Mouse (Mus musculus) Patski (cell line): ENCODE results near the gene Asl. TPM values are rescaled to one million over a fixed set of nuclear protein-coding genes. Genes with fewer than 3 reads are reported as not detected.

Experiments used
- ATAC-seq: fragments of 100-300 bp; one replicate; pipeline ENCODE4 v1.8.0; 2021
- CTCF ChIA-PET: fragments of 350-600 bp; sonication (Branson Sonifier 250); formaldehyde crosslinking; loops from one replicate; lab custom pipeline; 2022; ENCODE audit warnings: inconsistent platforms; lab: Charles Lee
- POLR2A ChIA-PET: fragments of 350-600 bp; sonication (Branson Sonifier 250); formaldehyde crosslinking; loops from one replicate; lab custom pipeline; 2022; ENCODE audit warnings: antibody characterized with exemption, inconsistent platforms; lab: Charles Lee
- DNase-seq: peaks from one replicate; pipeline ENCODE4 v3.0.0-alpha.2; 2011; ENCODE audit warnings: low read depth, low spot score
- H3K27me3 ChIP-seq: fragments of 371-371 bp; one replicate; pipeline ENCODE4 v1.5.1; 2021
- CTCF ChIP-seq: fragments of 100-300 bp; IDR thresholded peaks from one replicate; pipeline ENCODE4 v1.5.1; 2021
- in situ Hi-C: fragments of 300-500 bp; cut with MboI; formaldehyde crosslinking; loops from 3 replicates; pipeline ENCODE4 v1.11.1; 2018; ENCODE audit warnings: low pct_unique_long_range_greater_than_20kb, mixed read lengths
- polyA plus RNA-seq: library from polyadenylated mRNA; unstranded; gene quantifications from one replicate; pipeline ENCODE4 v1.2.3, GENCODE M21; 2021

Gene Asl
- polyA plus RNA-seq, 1 experiment from 2014 or later = 83.6 TPM

DNA sequence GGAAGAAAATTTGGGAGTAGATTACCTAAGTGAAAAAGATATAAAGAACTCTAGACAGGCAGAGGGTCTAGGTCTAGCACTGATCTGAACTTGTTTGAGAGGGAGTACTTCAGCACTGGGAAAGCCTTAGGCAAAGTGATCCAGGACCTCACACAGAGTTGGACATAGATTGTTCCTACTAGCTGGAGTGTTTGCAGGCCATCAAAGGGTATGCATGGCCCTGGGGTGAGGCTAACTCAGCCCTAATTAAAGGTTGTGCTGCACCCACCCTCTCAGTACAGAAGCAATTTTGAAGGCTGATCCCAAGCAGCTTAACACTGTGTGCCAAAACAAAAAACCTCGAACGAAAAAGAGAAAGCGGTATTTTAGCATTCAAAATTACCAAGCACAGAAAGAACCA, 62.6 kb downstream of the Asl start:
- TF ChIP-seq CTCF = no peak
- POLR2A ChIA-PET = no interaction called here
- in situ Hi-C loops = no loop called here
- H3K27me3 ChIP-seq = no peaks in the 10 kb centered on the region
- ATAC-seq (no peak), DNase-seq (no peak)
- CTCF ChIA-PET = interaction anchor here (0.9 to 1.6 kb wide), 2 partner anchors 10 to 16 kb away, joined by 3 to 4 read pairs; no protein-coding TSS in a partner anchor

DNA sequence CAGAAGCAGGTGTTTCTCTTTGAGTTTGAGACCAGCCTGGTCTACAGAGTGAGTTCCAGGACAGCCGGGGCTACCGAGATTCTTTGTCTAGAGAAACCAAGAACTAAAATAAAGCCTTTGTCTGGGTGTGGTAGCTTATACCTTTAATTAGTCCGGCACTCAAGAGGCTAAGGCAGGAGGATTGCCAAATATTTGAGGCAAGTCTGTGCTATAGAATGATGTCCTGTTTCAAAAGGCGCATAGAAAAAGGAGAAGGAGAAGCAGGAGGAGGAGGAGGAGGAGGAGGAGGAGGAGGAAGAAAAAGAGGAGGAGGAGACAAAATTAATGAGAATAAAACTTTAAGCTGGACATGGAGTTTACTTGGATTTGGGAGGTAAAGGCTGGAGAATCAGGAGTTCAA, 65.8 kb downstream of the Asl start:
- in situ Hi-C loops = no loop called here
- ChIA-PET CTCF (interaction anchor here (1.2 to 1.7 kb wide), 2 partner anchors 9 to 11 kb away, joined by 3 read pairs; no protein-coding TSS in a partner anchor), POLR2A (interaction anchor here (0.5 to 0.8 kb wide), 3 partner anchors 18 to 59 kb away, joined by 3 to 7 read pairs (median 4); no protein-coding TSS in a partner anchor)
- ATAC-seq (no peak), DNase-seq (no peak)
- no peak for TF ChIP-seq CTCF
- H3K27me3 ChIP-seq = no peaks in the 10 kb centered on the region

Other genes starting within 250 kb of the Asl start
- gene Psph, start 241.8 kb downstream of the Asl start, polyA plus RNA-seq = 153 TPM
- 112 TPM for gene Sumf2, start 182.3 kb downstream of the Asl start, polyA plus RNA-seq
- 686 TPM for gene Chchd2, start 141.8 kb downstream of the Asl start, polyA plus RNA-seq
- 4.0 TPM for gene Zbed5, start 133.5 kb downstream of the Asl start, polyA plus RNA-seq
- gene Phkg1, start 130.7 kb downstream of the Asl start, polyA plus RNA-seq = 4.4 TPM
- gene Nupr1l, start 120.7 kb downstream of the Asl start, polyA plus RNA-seq = 5.8 TPM
- gene Vkorc1l1, start 87.3 kb downstream of the Asl start, polyA plus RNA-seq = 32.3 TPM
- gene Gusb, start 26.2 kb downstream of the Asl start, polyA plus RNA-seq = 63.8 TPM
- gene Crcp, start within 50 bp of the Asl start, polyA plus RNA-seq = 39.7 TPM
- gene Tpst1, start 44.1 kb upstream of the Asl start, polyA plus RNA-seq = 18.3 TPM
- 5.1 TPM for gene Kctd7, start 115.6 kb upstream of the Asl start, polyA plus RNA-seq
- gene Rabgef1, start 142.6 kb upstream of the Asl start, polyA plus RNA-seq = 33.6 TPM
- 62.9 TPM for gene Tmem248, start 187.8 kb upstream of the Asl start, polyA plus RNA-seq
- 93.7 TPM for gene Sbds, start 226.3 kb upstream of the Asl start, polyA plus RNA-seq
- 34.0 TPM for gene Tyw1, start 226.4 kb upstream of the Asl start, polyA plus RNA-seq